Mouse (Mus musculus) liver, embryonic 14.5 days (tissue): ENCODE results near the gene Fhl5. TPM values are rescaled to one million over a fixed set of nuclear protein-coding genes. Genes with fewer than 3 reads are reported as not detected.
A peak's percentile ranks its signal among the peaks of the same experiment; 100 is the strongest.
"Not testable (repeated sequence)": the region's sequence is repeated elsewhere in the genome, so short reads cannot be mapped to it uniquely, and the experiment has no call there.

ENCODE experiments used
- ATAC-seq: fragments of 200-750 bp; cut with Nextera tagmentation; 2 replicates; pipeline ENCODE4 v1.8.0; 2017; ENCODE audit warnings: moderate number of reproducible peaks, mild to moderate bottlenecking, moderate library complexity; ENCODE audit not compliant: insufficient read depth
- DNase-seq, 3 experiments: peaks; one replicate each; pipeline ENCODE4 v3.0.0-alpha.2; 2012 to 2013; ENCODE audit warnings: low read depth in 3 of 3, low spot score in 3 of 3
- H3K27ac ChIP-seq: fragments of 300-500 bp; sonication (generic); 2 replicates; pipeline ENCODE4 v1.5.1; 2014; ENCODE audit warnings: moderate library complexity, mild to moderate bottlenecking, control low read depth, inconsistent platforms
- H3K27me3 ChIP-seq: fragments of 300-500 bp; sonication (generic); 2 replicates; pipeline ENCODE4 v1.6.1; 2014; ENCODE audit warnings: mild to moderate bottlenecking, low read length, moderate library complexity; ENCODE audit not compliant: control insufficient read depth, insufficient read depth
- H3K36me3 ChIP-seq: fragments of 300-500 bp; sonication (generic); replicated peaks from 2 replicates; pipeline ENCODE4 v1.6.1; 2014; ENCODE audit warnings: low read depth; ENCODE audit not compliant: control insufficient read depth, insufficient read depth
- H3K4me1 ChIP-seq, 2 experiments: fragments of 200-500 bp in 1 of 2; fragments of 300-500 bp in 1 of 2; sonication (generic) in 1 of 2; replicated peaks; 2 replicates each; pipeline ENCODE4 v1.6.1; 2012 to 2014; ENCODE audit warnings: antibody characterized with exemption in 1 of 2, inconsistent platforms in 1 of 2, low read length in 1 of 2; ENCODE audit not compliant: control insufficient read depth in 2 of 2, insufficient read depth in 2 of 2
- H3K4me2 ChIP-seq: fragments of 300-500 bp; sonication (generic); 2 replicates; pipeline ENCODE4 v1.6.1; 2014; ENCODE audit warnings: low read depth, mild to moderate bottlenecking, control low read depth, moderate library complexity
- H3K4me3 ChIP-seq, 2 experiments: fragments of 200-500 bp in 1 of 2; fragments of 300-500 bp in 1 of 2; sonication (generic) in 1 of 2; 2 replicates each; pipeline ENCODE4 v1.5.1; 2012 to 2014; ENCODE audit warnings: low read depth in 2 of 2, low read length in 2 of 2, mild to moderate bottlenecking in 2 of 2, control low read depth in 1 of 2, inconsistent platforms in 1 of 2, moderate library complexity in 1 of 2; ENCODE audit not compliant: insufficient read depth in 1 of 2
- H3K9ac ChIP-seq: fragments of 300-500 bp; sonication (generic); replicated peaks from 2 replicates; pipeline ENCODE4 v1.6.1; 2014; ENCODE audit warnings: mild to moderate bottlenecking, control low read depth, moderate library complexity
- H3K9me3 ChIP-seq: fragments of 300-500 bp; sonication (generic); 2 replicates; pipeline ENCODE4 v1.6.1; 2016; ENCODE audit warnings: low read length, mixed read lengths; ENCODE audit not compliant: control insufficient read depth
- CTCF ChIP-seq: IDR thresholded peaks from 2 replicates; pipeline ENCODE4 v1.5.1; 2016; ENCODE audit warnings: antibody characterized with exemption, low read depth, control low read depth
- EP300 ChIP-seq: IDR thresholded peaks from 2 replicates; pipeline ENCODE4 v1.6.1; 2016; ENCODE audit warnings: antibody characterized with exemption, low read depth
- WGBS: fragments of 180-500 bp; shearing (Covaris S2); extraction: QIAGEN DNeasy Blood & Tissue Kit; methylation state at CpG from one replicate; pipeline ENCODE4 v1.1.7; 2014; ENCODE audit not compliant: insufficient replicate concordance; 5-methylcytosine and 5-hydroxymethylcytosine counted together
- polyA plus RNA-seq, 2 experiments: library from polyadenylated mRNA; depleted of rRNA in 1 of 2; stranded (reverse) in 1 of 2; unstranded in 1 of 2; fragments of >200 nt; fragmentation: Nextera tagmentation in 1 of 2; extraction: Ambion mirVana in 1 of 2; gene quantifications; 2 replicates each; pipeline versions ENCODE4 v1.2.1 to v1.2.3; 2012 to 2014

The Fhl5 gene
- polyA plus RNA-seq, 2 experiments: not detected

- Histone ChIP-seq H3K4me2 (no peak overlapping the region), H3K27me3 (no peaks in the 10 kb centered on the region), H3K9ac (no peak overlapping the region), H3K9me3 (no peaks in the 10 kb centered on the region), H3K27ac (no peak overlapping the region), H3K36me3 (peaks cover 10% of the 10 kb centered on the region), H3K4me3 (no peak overlapping the region), H3K4me1 (no peaks in the 10 kb centered on the region)
- TF ChIP-seq EP300: no peak
- TF ChIP-seq CTCF: no peak
- no peak for DNase-seq
- 56% methylated on average over 1 of the region's 1 CpGs for WGBS
- no peak for ATAC-seq
These were observed 29.2 kb upstream of the Fhl5 start for GRCm38 (mm10) chr4:25271926-25272325.

GRCm38 (mm10) chr4:25267144-25267543, 24.5 kb upstream of the Fhl5 start:
- TF ChIP-seq EP300 (no peak), CTCF (no peak)
- Histone ChIP-seq H3K27ac (no peak overlapping the region), H3K4me3 (no peak overlapping the region), H3K36me3 (no peaks in the 10 kb centered on the region; the same call in none of the 2 replicates), H3K9ac (no peak overlapping the region), H3K9me3 (no peaks in the 10 kb centered on the region), H3K4me2 (no peak overlapping the region), H3K4me1 (no peaks in the 10 kb centered on the region), H3K27me3 (no peaks in the 10 kb centered on the region)
- DNase-seq (no peak), ATAC-seq (no peak)
- WGBS: 48% methylated on average over 3 of the region's 3 CpGs

GRCm38 (mm10) chr4:25257822-25258398, 15.2 kb upstream of the Fhl5 start:
- Histone ChIP-seq H3K9me3 (no peaks in the 10 kb centered on the region), H3K4me3 (no peak overlapping the region), H3K27me3 (no peaks in the 10 kb centered on the region), H3K27ac (no peak overlapping the region), H3K36me3 (no peaks in the 10 kb centered on the region; the same call in none of the 2 replicates), H3K4me1 (peaks cover 8 to 9% of the 10 kb centered on the region in 2 experiments; a peak in 2 of 4 replicates), H3K4me2 (no peak overlapping the region), H3K9ac (no peak overlapping the region)
- 67% methylated on average over 7 of the region's 7 CpGs for WGBS
- TF ChIP-seq EP300: peak; percentile 56
- no peak for TF ChIP-seq CTCF
- peak; percentile 79 for ATAC-seq
- no peak for DNase-seq

GRCm38 (mm10) chr4:25235663-25236062, 7.0 kb downstream of the Fhl5 start:
- peak overlapping the region; percentile 11; the same call in 1 of the 2 replicates for H3K4me2 ChIP-seq
- TF ChIP-seq EP300: 0 out of 2 replicates have a peak, but pooled peaks have one; percentile 10
- H3K9me3 ChIP-seq, DNase-seq, H3K27me3 ChIP-seq, H3K36me3 ChIP-seq, H3K4me3 ChIP-seq, H3K9ac ChIP-seq, H3K27ac ChIP-seq, H3K4me1 ChIP-seq: not testable (repeated sequence)
- peak; percentile 52; the same call in 1 of the 2 replicates for ATAC-seq
- WGBS: 83% methylated on average over 1 of the region's 1 CpGs

GRCm38 (mm10) chr4:25233767-25234166, 8.9 kb downstream of the Fhl5 start:
- H3K27me3 ChIP-seq, H3K4me2 ChIP-seq, H3K9me3 ChIP-seq, DNase-seq, H3K36me3 ChIP-seq, H3K9ac ChIP-seq, H3K4me3 ChIP-seq, H3K4me1 ChIP-seq: not testable (repeated sequence)
- 0 out of 2 replicates have a peak overlapping the region, but pooled peaks have one; percentile 29 for H3K27ac ChIP-seq
- ATAC-seq: peak; percentile 68
- 25% methylated on average over 1 of the region's 1 CpGs for WGBS
